Mouse (Mus musculus): Measurements from ENCODE around the gene Olfr221.

The Olfr221 gene

GRCm38 (mm10) chr14:52019590-52020340 lies 22.5 kb downstream of the Olfr221 start:
- peak; percentile 97 for DNase-seq (ENCODE audit: low spot score)

- no peak for DNase-seq (ENCODE audit: low spot score)
Measured at GRCm38 (mm10) chr14:52019051-52019589, 23.1 kb downstream of the Olfr221 start.

GRCm38 (mm10) chr14:52018248-52019050 lies 23.8 kb downstream of the Olfr221 start:
- no peak for DNase-seq (ENCODE audit: low spot score)

GRCm38 (mm10) chr14:52017662-52018061 lies 24.6 kb downstream of the Olfr221 start:
- DNase-seq (ENCODE audit: low spot score): no peak

- no peak for DNase-seq (ENCODE audit: low spot score)
Measured at GRCm38 (mm10) chr14:52016625-52017405, 25.4 kb downstream of the Olfr221 start.

GRCm38 (mm10) chr14:52015445-52016100 lies 26.7 kb downstream of the Olfr221 start, which contains the start of gene Tmem253:
Tmem253 (plus strand) TSS chr14:52015658.
- peak; percentile 70 for DNase-seq (ENCODE audit: low spot score)

- peak; percentile 69 for DNase-seq (ENCODE audit: low spot score)
Measured at GRCm38 (mm10) chr14:52014761-52015311, 27.4 kb downstream of the Olfr221 start.

- no peak for DNase-seq (ENCODE audit: low spot score)
Measured at GRCm38 (mm10) chr14:52014271-52014760, 27.9 kb downstream of the Olfr221 start.

- DNase-seq (ENCODE audit: low spot score): no peak
Measured at GRCm38 (mm10) chr14:52013771-52014219, 28.5 kb downstream of the Olfr221 start.

GRCm38 (mm10) chr14:52013021-52013610 lies 29.1 kb downstream of the Olfr221 start:
- no peak for DNase-seq (ENCODE audit: low spot score)

GRCm38 (mm10) chr14:52012553-52012952 lies 29.7 kb downstream of the Olfr221 start:
- DNase-seq (ENCODE audit: low spot score): no peak

GRCm38 (mm10) chr14:52012085-52012484 lies 30.2 kb downstream of the Olfr221 start:
- no peak for DNase-seq (ENCODE audit: low spot score)

- no peak for DNase-seq (ENCODE audit: low spot score)
Measured at GRCm38 (mm10) chr14:52011683-52012082, 30.6 kb downstream of the Olfr221 start.

GRCm38 (mm10) chr14:52010446-52011111 lies 31.7 kb downstream of the Olfr221 start:
- DNase-seq (ENCODE audit: low spot score): no peak

- no peak for DNase-seq (ENCODE audit: low spot score)
Measured at GRCm38 (mm10) chr14:52009841-52010240, 32.4 kb downstream of the Olfr221 start.

GRCm38 (mm10) chr14:52009361-52009760 lies 32.9 kb downstream of the Olfr221 start:
- DNase-seq (ENCODE audit: low spot score): no peak

- DNase-seq (ENCODE audit: low spot score): peak; percentile 80
Measured at GRCm38 (mm10) chr14:52008321-52009203, 33.7 kb downstream of the Olfr221 start.

GRCm38 (mm10) chr14:52006771-52007170 lies 35.5 kb downstream of the Olfr221 start:
- no peak for DNase-seq (ENCODE audit: low spot score)

- DNase-seq (ENCODE audit: low spot score): no peak
Measured at GRCm38 (mm10) chr14:52006241-52006640, 36.0 kb downstream of the Olfr221 start.

All from adipocyte (in vitro differentiated cells).